In genomic region chr1:184912336-184912735, GRCm38 (mm10) we compare ENCODE assay signal across 21 mouse cellular contexts. TPM values are rescaled to one million over a fixed set of nuclear protein-coding genes. Genes with fewer than 3 reads are reported as not detected.
A peak's percentile ranks its signal among the peaks of the same experiment; 100 is the strongest.
DNase-seq lines count a peak whose midpoint lies in the region; ATAC-seq and TF ChIP-seq lines count a peak whose summit lies in the region.
"Had no signal": no experiment of that assay in that cellular context is flagged by ENCODE, and none has a peak within 500 bp of the region (broad histone marks: within the 10 kb centered on the region; RNA-seq: fewer than 3 reads in every experiment).

No protein-coding gene starts in this region.

- no peak overlapping the region for H3K4me2 ChIP-seq in heart, embryonic 11.5 days
- H3K4me2 ChIP-seq in kidney, postnatal 0 days (ENCODE audit: low read length): no peak overlapping the region
- no peak overlapping the region for H3K4me2 ChIP-seq in intestine, postnatal 0 days (replicated peaks; ENCODE audit: low read depth)
- H3K4me2 ChIP-seq: forebrain, embryonic 13.5 days; hindbrain, embryonic 12.5 days; hindbrain, embryonic 15.5 days had no signal

- no peaks in the 10 kb centered on the region for H3K9me3 ChIP-seq in heart, embryonic 11.5 days (replicated peaks; ENCODE audit: control insufficient read depth, low read length)
- H3K9me3 ChIP-seq in kidney, postnatal 0 days (replicated peaks; ENCODE audit: low read length): no peaks in the 10 kb centered on the region
- H3K9me3 ChIP-seq in intestine, postnatal 0 days (ENCODE audit: control insufficient read depth): no peaks in the 10 kb centered on the region
- H3K9me3 ChIP-seq: forebrain, embryonic 10.5 days; forebrain, embryonic 13.5 days; heart, embryonic 10.5 days; hindbrain, embryonic 12.5 days; hindbrain, embryonic 15.5 days had no signal

- no peak for TF ChIP-seq CTCF in kidney, postnatal 0 days (IDR thresholded peaks at IDR 0.05; ENCODE audit: low read depth)
- no peak for TF ChIP-seq CTCF in intestine, postnatal 0 days (IDR thresholded peaks at IDR 0.05; ENCODE audit: low read depth)

- no peaks in the 10 kb centered on the region for H3K4me1 ChIP-seq in heart, embryonic 11.5 days (ENCODE audit: control insufficient read depth, insufficient read depth, low read length)
- H3K4me1 ChIP-seq in kidney, postnatal 0 days (replicated peaks; ENCODE audit: insufficient read depth, low read length): no peaks in the 10 kb centered on the region
- H3K4me1 ChIP-seq in intestine, postnatal 0 days (replicated peaks; ENCODE audit: control insufficient read depth, insufficient read depth, low read length): no peaks in the 10 kb centered on the region
- H3K4me1 ChIP-seq: forebrain, embryonic 10.5 days; heart, embryonic 10.5 days; hindbrain, embryonic 12.5 days; hindbrain, embryonic 15.5 days had no signal

- peak; percentile 57 for DNase-seq in heart, adult 11 months
- DNase-seq in kidney, postnatal 0 days (ENCODE audit: low spot score): no peak
- DNase-seq in kidney, adult 11 months: no peak
- peak; percentile 9 for DNase-seq in NIH3T3 (ENCODE audit: low read depth)
- no peak for DNase-seq in right cerebral cortex, postnatal 10 days (ENCODE audit: low spot score in 2 of 2)
- DNase-seq: adrenal gland, postnatal 10 days; adrenal gland, postnatal 36 days; cerebellum, adult 18-20 months; cerebellum, adult 9-10 months; gastrocnemius, postnatal 14 days; heart, adult 2 months had no signal

- WGBS in heart, embryonic 11.5 days (ENCODE audit: insufficient replicate concordance): 89% methylated on average over 18 of the region's 18 CpGs
- 89% methylated on average over 18 of the region's 18 CpGs for WGBS in kidney, postnatal 0 days
- 91% methylated on average over 18 of the region's 18 CpGs for WGBS in intestine, postnatal 0 days

- H3K4me3 ChIP-seq in heart, embryonic 11.5 days (ENCODE audit: low read depth, low read length): no peak overlapping the region
- H3K4me3 ChIP-seq in kidney, postnatal 0 days (replicated peaks; ENCODE audit: low read depth, low read length): no peak overlapping the region
- H3K4me3 ChIP-seq in intestine, postnatal 0 days (ENCODE audit: low read depth, low read length): no peak overlapping the region
- H3K4me3 ChIP-seq: forebrain, embryonic 10.5 days; forebrain, embryonic 13.5 days; gastrocnemius, adult 2 months; heart, adult 2 months; heart, embryonic 10.5 days; hindbrain, embryonic 12.5 days; hindbrain, embryonic 15.5 days had no signal

- H3K9ac ChIP-seq in heart, embryonic 11.5 days (ENCODE audit: low read depth, low read length): no peak overlapping the region
- no peak overlapping the region for H3K9ac ChIP-seq in kidney, postnatal 0 days (ENCODE audit: low read depth, low read length)
- H3K9ac ChIP-seq in intestine, postnatal 0 days (ENCODE audit: low read depth, low read length): no peak overlapping the region
- H3K9ac ChIP-seq: forebrain, embryonic 13.5 days; hindbrain, embryonic 12.5 days; hindbrain, embryonic 15.5 days had no signal

- H3K36me3 ChIP-seq in heart, embryonic 11.5 days (ENCODE audit: control insufficient read depth, insufficient read depth, low read length): no peaks in the 10 kb centered on the region
- no peaks in the 10 kb centered on the region for H3K36me3 ChIP-seq in kidney, postnatal 0 days (ENCODE audit: insufficient read depth, low read length)
- H3K36me3 ChIP-seq in intestine, postnatal 0 days (ENCODE audit: control insufficient read depth, insufficient read depth): peaks cover 7% of the 10 kb centered on the region; the same call in 1 of the 2 replicates

- no peaks in the 10 kb centered on the region for H3K27me3 ChIP-seq in heart, embryonic 11.5 days (ENCODE audit: control insufficient read depth, insufficient read depth, low read length)
- no peaks in the 10 kb centered on the region for H3K27me3 ChIP-seq in kidney, postnatal 0 days (ENCODE audit: insufficient read depth, low read length)
- no peaks in the 10 kb centered on the region for H3K27me3 ChIP-seq in intestine, postnatal 0 days (replicated peaks; ENCODE audit: control insufficient read depth, insufficient read depth, low read length)
- H3K27me3 ChIP-seq: forebrain, embryonic 13.5 days; hindbrain, embryonic 12.5 days; hindbrain, embryonic 15.5 days; Patski had no signal

- no peak overlapping the region for H3K27ac ChIP-seq in heart, embryonic 11.5 days (ENCODE audit: low read depth, low read length)
- no peak overlapping the region for H3K27ac ChIP-seq in kidney, postnatal 0 days
- peak overlapping the region; percentile 70 for H3K27ac ChIP-seq in intestine, postnatal 0 days (ENCODE audit: low read depth, low read length)
- H3K27ac ChIP-seq: forebrain, embryonic 10.5 days; forebrain, embryonic 13.5 days; gastrocnemius, adult 2 months; heart, adult 2 months; hindbrain, embryonic 12.5 days; hindbrain, embryonic 15.5 days had no signal

- ATAC-seq in heart, embryonic 11.5 days (replicated peaks; ENCODE audit: insufficient number of reproducible peaks, low FRiP score, low TSS enrichment): no peak
- 0 out of 2 replicates have a peak, but pooled peaks have one; percentile 43 for ATAC-seq in kidney, postnatal 0 days (replicated peaks; ENCODE audit: low FRiP score, low read depth)
- no peak; the same call in 1 of the 2 replicates for ATAC-seq in intestine, postnatal 0 days
- no peak for ATAC-seq in granulocyte monocyte progenitor cell, adult 5-6 weeks (replicated peaks; ENCODE audit: poor library complexity, severe bottlenecking)
- ATAC-seq: forebrain, embryonic 13.5 days; Patski had no signal

RNA-seq across cellular contexts. Expression of gene C130074G19Rik, which starts 29.3 kb away (rescaled TPM):
- 0.37 and 0.60 TPM in 2 replicates for polyA plus RNA-seq in heart, embryonic 11.5 days (2014; fragmentation: Nextera tagmentation; extraction: Ambion mirVana)
- polyA plus RNA-seq in kidney, postnatal 0 days (2015; fragmentation: Nextera tagmentation; extraction: Ambion mirVana): 7.4 and 7.6 TPM in 2 replicates
- polyA plus RNA-seq in intestine, postnatal 0 days (2015; fragmentation: Nextera tagmentation; extraction: Ambion mirVana): 6.3 and 6.4 TPM in 2 replicates
- not detected in 2 replicates for total RNA-seq in granulocyte monocyte progenitor cell, adult 5-6 weeks (2014; fragmentation: Nextera tagmentation)
- 0.13 TPM in 1 of 2 replicates, not detected in the other for total RNA-seq in granulocyte monocyte progenitor cell, adult 5-6 weeks (2017)

Comparison
In these comparisons a context has a peak if more than half of its experiments do, and no peak if none do; other contexts are left out.
1. DNase-seq: peak in heart, adult 11 months (single experiment) and NIH3T3 (single experiment); none in kidney, postnatal 0 days (single experiment), kidney, adult 11 months (single experiment) and right cerebral cortex, postnatal 10 days (0 of 2).